Mouse (Mus musculus) liver, embryonic 14.5 days (tissue): ENCODE data around the gene Amdhd2.

ENCODE experiments used
- CTCF ChIP-seq: IDR thresholded peaks from 2 replicates; pipeline ENCODE4 v1.5.1; 2016; ENCODE audit warnings: antibody characterized with exemption, low read depth, control low read depth
- EP300 ChIP-seq: IDR thresholded peaks from 2 replicates; pipeline ENCODE4 v1.6.1; 2016; ENCODE audit warnings: antibody characterized with exemption, low read depth

- no peak for TF ChIP-seq CTCF
- TF ChIP-seq EP300: peak; percentile 32; the same call in 1 of the 2 replicates
Observed at GRCm38 (mm10) chr17:24197032-24197824, 33.7 kb upstream of the Amdhd2 start.
